Mouse (Mus musculus): ENCODE results near the gene Chit1.

GRCm38 (mm10) chr1:134192024-134192423 is 81.0 kb downstream of the Chit1 start:
- TF ChIP-seq CTCF (IDR thresholded peaks at IDR 0.05; ENCODE audit: low read depth) = no peak
- no peak for TF ChIP-seq EP300 (IDR thresholded peaks at IDR 0.05; ENCODE audit: low read depth)

Data from liver, embryonic 14.5 days (tissue).